Mouse (Mus musculus) kidney, adult 18-20 months (tissue): ENCODE measurements around the gene Ankrd17.
"Not testable (repeated sequence)": the region's sequence is repeated elsewhere in the genome, so short reads cannot be mapped to it uniquely, and the experiment has no call there.

ENCODE experiments used
- DNase-seq: peaks from one replicate; pipeline ENCODE4 v3.0.0; 2021

Gene Ankrd17

GRCm38 (mm10) chr5:90332478-90332877, 33.9 kb downstream of the Ankrd17 start:
- DNase-seq, result no peak

- DNase-seq, result no peak
These were observed 35.3 kb downstream of the Ankrd17 start for GRCm38 (mm10) chr5:90331071-90331470.

- no peak for DNase-seq
These were observed 68.0 kb downstream of the Ankrd17 start for GRCm38 (mm10) chr5:90298396-90298795.

- no peak for DNase-seq
These were observed 76.5 kb downstream of the Ankrd17 start for GRCm38 (mm10) chr5:90289887-90290286.

GRCm38 (mm10) chr5:90286559-90286958, 79.8 kb downstream of the Ankrd17 start:
- DNase-seq, result peak; percentile 48

GRCm38 (mm10) chr5:90280061-90280460, 86.3 kb downstream of the Ankrd17 start:
- DNase-seq, result no peak

GRCm38 (mm10) chr5:90279418-90279817, 87.0 kb downstream of the Ankrd17 start:
- DNase-seq, result no peak

GRCm38 (mm10) chr5:90277443-90277842, 88.9 kb downstream of the Ankrd17 start:
- no peak for DNase-seq

- DNase-seq, result no peak
These were observed 91.6 kb downstream of the Ankrd17 start for GRCm38 (mm10) chr5:90274806-90275205.

- DNase-seq, result not testable (repeated sequence)
These were observed 104.1 kb downstream of the Ankrd17 start for GRCm38 (mm10) chr5:90262230-90262629.

GRCm38 (mm10) chr5:90257023-90257422, 109.4 kb downstream of the Ankrd17 start:
- no peak for DNase-seq

- no peak for DNase-seq
These were observed 118.9 kb downstream of the Ankrd17 start for GRCm38 (mm10) chr5:90247503-90247902.

GRCm38 (mm10) chr5:90246987-90247386, 119.4 kb downstream of the Ankrd17 start:
- DNase-seq, result no peak

GRCm38 (mm10) chr5:90246567-90246966, 119.8 kb downstream of the Ankrd17 start:
- DNase-seq, result no peak

- no peak for DNase-seq
These were observed 121.0 kb downstream of the Ankrd17 start for GRCm38 (mm10) chr5:90245416-90245815.

GRCm38 (mm10) chr5:90235217-90235616, 131.2 kb downstream of the Ankrd17 start:
- DNase-seq, result no peak

- no peak for DNase-seq
These were observed 133.1 kb downstream of the Ankrd17 start for GRCm38 (mm10) chr5:90233305-90233704.

GRCm38 (mm10) chr5:90229760-90230159, 136.6 kb downstream of the Ankrd17 start:
- no peak for DNase-seq

GRCm38 (mm10) chr5:90226696-90227095, 139.7 kb downstream of the Ankrd17 start:
- no peak for DNase-seq

GRCm38 (mm10) chr5:90224730-90225129, 141.6 kb downstream of the Ankrd17 start:
- DNase-seq, result no peak

GRCm38 (mm10) chr5:90223534-90224381, 142.6 kb downstream of the Ankrd17 start, which contains the start of gene Cox18:
TSS of gene Cox18 (minus strand) at chr5:90224001.
- DNase-seq, result peak; percentile 98

GRCm38 (mm10) chr5:90222937-90223336, 143.4 kb downstream of the Ankrd17 start:
- DNase-seq, result no peak

- no peak for DNase-seq
These were observed 148.6 kb downstream of the Ankrd17 start for GRCm38 (mm10) chr5:90217791-90218190.

GRCm38 (mm10) chr5:90217226-90217625, 149.2 kb downstream of the Ankrd17 start:
- no peak for DNase-seq

- DNase-seq, result no peak
These were observed 153.0 kb downstream of the Ankrd17 start for GRCm38 (mm10) chr5:90213356-90213755.
